Mouse (Mus musculus): ENCODE measurements around the gene Cacnb1. TPM values are rescaled to one million over a fixed set of nuclear protein-coding genes. Genes with fewer than 3 reads are reported as not detected.

Cacnb1 gene
- total and polyA plus RNA-seq, 3 experiments = 2.3 to 4.4 TPM; not detected in 1

GRCm38 (mm10) chr11:97953179-97953938, 69.5 kb downstream of the Cacnb1 start:
- Histone ChIP-seq H3K4me3 (ENCODE audit: control insufficient read depth in 1 of 2, insufficient read depth in 1 of 2, low read depth in 2 of 2, low read length in 2 of 2) (peak overlapping the region; percentile 62 to 73), H3K27me3 (ENCODE audit: control insufficient read depth in 1 of 2, insufficient read depth in 2 of 2, low read length in 2 of 2) (no peaks in the 10 kb centered on the region), H3K9ac (ENCODE audit: control insufficient read depth, low read depth, low read length, poor library complexity, severe bottlenecking) (peak overlapping the region; percentile 82), H3K36me3 (ENCODE audit: control insufficient read depth in 1 of 2, insufficient read depth in 2 of 2, low read length in 2 of 2) (peaks cover 0 to 45% of the 10 kb centered on the region in 2 experiments; a peak in 2 of 4 replicates), H3K27ac (ENCODE audit: control insufficient read depth, low read depth, low read length) (peak overlapping the region; percentile 96), H3K9me3 (replicated peaks; ENCODE audit: insufficient read depth, low read length) (no peaks in the 10 kb centered on the region), H3K4me1 (ENCODE audit: control insufficient read depth in 1 of 2, insufficient read depth in 2 of 2, low read length in 2 of 2) (peaks cover 22 to 61% of the 10 kb centered on the region in 2 experiments), H3K79me2 (ENCODE audit: control insufficient read depth, insufficient read depth, low read length, poor library complexity) (peaks cover 27% of the 10 kb centered on the region)
- peak; percentile 79 for DNase-seq (ENCODE audit: low read depth, low spot score)
- TF ChIP-seq EP300 (IDR thresholded peaks at IDR 0.05; ENCODE audit: low read depth in 1 of 2, low read length in 2 of 2) = peak; percentile 34 to 42; a peak in 3 of 4 replicates
- 0 out of 2 replicates have a peak, but pooled peaks have one; percentile 28 for TF ChIP-seq BHLHE40 (IDR thresholded peaks at IDR 0.05; ENCODE audit: borderline replicate concordance, low read depth, low read length)
- TF ChIP-seq RAD21 (IDR thresholded peaks at IDR 0.05; ENCODE audit: low read depth, low read length) = no peak
- TF ChIP-seq MYC (IDR thresholded peaks at IDR 0.05; ENCODE audit: low read depth, low read length) = peak; percentile 25
- TF ChIP-seq CTCF (IDR thresholded peaks at IDR 0.05 in 2 of 3, conservative IDR thresholded peaks at IDR 0.05 in 1 of 3; ENCODE audit: control insufficient read depth in 1 of 3, insufficient read depth in 1 of 3, low read depth in 2 of 3, low read length in 3 of 3, poor library complexity in 1 of 3, severe bottlenecking in 1 of 3) = no peak
- peak; percentile 41 to 43; a peak in 3 of 4 replicates for TF ChIP-seq POLR2A (IDR thresholded peaks at IDR 0.05; ENCODE audit: control insufficient read depth in 1 of 2, insufficient read depth in 1 of 2, low read depth in 1 of 2, low read length in 2 of 2, poor library complexity in 1 of 2)
- TF ChIP-seq ZC3H11A (IDR thresholded peaks at IDR 0.05; ENCODE audit: low read depth, low read length) = peak; percentile 26; the same call in 1 of the 2 replicates
- TF ChIP-seq UBTF (IDR thresholded peaks at IDR 0.05; ENCODE audit: borderline replicate concordance, insufficient read depth, low read depth, low read length) = no peak
- TF ChIP-seq GABPA (IDR thresholded peaks at IDR 0.05; ENCODE audit: low read depth, low read length) = no peak
- peak; percentile 59; the same call in 1 of the 2 replicates for TF ChIP-seq E2F4 (IDR thresholded peaks at IDR 0.05; ENCODE audit: borderline replicate concordance, low read depth, low read length)
- 0 out of 2 replicates have a peak, but pooled peaks have one; percentile 34 for TF ChIP-seq MEF2A (IDR thresholded peaks at IDR 0.05; ENCODE audit: extremely low read depth, insufficient replicate concordance, low read depth, low read length, poor library complexity, severe bottlenecking)
- no peak; the same call in 1 of the 2 replicates for TF ChIP-seq CHD2 (IDR thresholded peaks at IDR 0.05; ENCODE audit: low read length)
- peak; percentile 27; the same call in 1 of the 2 replicates for TF ChIP-seq HCFC1 (IDR thresholded peaks at IDR 0.05; ENCODE audit: low read depth, low read length)
- TF ChIP-seq TCF12 (IDR thresholded peaks at IDR 0.05; ENCODE audit: low read depth, low read length) = peak; percentile 9; the same call in 1 of the 2 replicates
- peak; percentile 75 for TF ChIP-seq MAZ (IDR thresholded peaks at IDR 0.05; ENCODE audit: low read depth, low read length)
- TF ChIP-seq TAL1 (IDR thresholded peaks at IDR 0.05; ENCODE audit: low read length) = peak; percentile 60
- 0 out of 2 replicates have a peak, but pooled peaks have one; percentile 8 for TF ChIP-seq MYB (IDR thresholded peaks at IDR 0.05; ENCODE audit: low read depth, low read length)
- peak; percentile 36 for TF ChIP-seq SIN3A (IDR thresholded peaks at IDR 0.05; ENCODE audit: low read length)
- 0 out of 2 replicates have a peak, but pooled peaks have one; percentile 20 for TF ChIP-seq TBP (IDR thresholded peaks at IDR 0.05; ENCODE audit: low read depth, low read length)
- TF ChIP-seq NRF1 (IDR thresholded peaks at IDR 0.05; ENCODE audit: insufficient read depth, low read depth, low read length, poor library complexity, severe bottlenecking) = no peak
- TF ChIP-seq ZMIZ1 (IDR thresholded peaks at IDR 0.05; ENCODE audit: low read depth, low read length) = 0 out of 2 replicates have a peak, but pooled peaks have one; percentile 36
- TF ChIP-seq MXI1 (IDR thresholded peaks at IDR 0.05; ENCODE audit: low read depth, low read length) = no peak; the same call in 1 of the 2 replicates
- peak; percentile 26; the same call in 1 of the 2 replicates for TF ChIP-seq MAX (IDR thresholded peaks at IDR 0.05; ENCODE audit: low read length)
- no peak for TF ChIP-seq MAFK (IDR thresholded peaks at IDR 0.05; ENCODE audit: borderline replicate concordance, low read depth, low read length)
- TF ChIP-seq RCOR1 (IDR thresholded peaks at IDR 0.05; ENCODE audit: low read depth, low read length) = no peak; the same call in 1 of the 2 replicates
- peak; percentile 31; the same call in 1 of the 2 replicates for TF ChIP-seq USF1 (IDR thresholded peaks at IDR 0.05; ENCODE audit: low read depth, low read length)
- no peak; the same call in 1 of the 2 replicates for TF ChIP-seq ETS1 (IDR thresholded peaks at IDR 0.05; ENCODE audit: low read depth, low read length)
- 0 out of 2 replicates have a peak, but pooled peaks have one; percentile 42 for TF ChIP-seq JUND (IDR thresholded peaks at IDR 0.05; ENCODE audit: low read depth, low read length)
- TF ChIP-seq ZNF384 (IDR thresholded peaks at IDR 0.05; ENCODE audit: low read depth, low read length) = no peak
- no peak for TF ChIP-seq POLR2AphosphoS2 (IDR thresholded peaks at IDR 0.05; ENCODE audit: low read length)
- 0 out of 2 replicates have a peak, but pooled peaks have one; percentile 20 for TF ChIP-seq KAT2A (conservative IDR thresholded peaks at IDR 0.05; ENCODE audit: low read depth, low read length)
- peak; percentile 51; the same call in 1 of the 2 replicates for TF ChIP-seq NELFE (IDR thresholded peaks at IDR 0.05; ENCODE audit: low read depth, low read length)
- peak; percentile 71; the same call in 1 of the 2 replicates for TF ChIP-seq CHD1 (IDR thresholded peaks at IDR 0.05; ENCODE audit: low read depth, low read length)
- TF ChIP-seq SMC3 (IDR thresholded peaks at IDR 0.05; ENCODE audit: low read depth, low read length) = no peak
- TF ChIP-seq GATA1 (IDR thresholded peaks at IDR 0.05; ENCODE audit: low read depth, low read length) = peak; percentile 49

Data from MEL (cell line).